7 mouse cellular contexts compared by ENCODE assay signal in genomic region chr13:10359516-10360198, GRCm38 (mm10). TPM values are rescaled to one million over a fixed set of nuclear protein-coding genes. Genes with fewer than 3 reads are reported as not detected.
DNase-seq lines count a peak whose midpoint lies in the region; ATAC-seq and TF ChIP-seq lines count a peak whose summit lies in the region.

No protein-coding gene starts in this region.

- H3K27me3 ChIP-seq in liver, adult 2 months (ENCODE audit: control insufficient read depth, insufficient read depth, low read length), result peaks cover 5% of the 10 kb centered on the region; the same call in 1 of the 2 replicates
- H3K27me3 ChIP-seq in embryonic facial prominence, embryonic 11.5 days (ENCODE audit: control insufficient read depth, insufficient read depth, low read length), result peaks cover 29% of the 10 kb centered on the region
- H3K27me3 ChIP-seq in hindbrain, embryonic 11.5 days (ENCODE audit: control insufficient read depth, insufficient read depth, low read length), result peaks cover 34% of the 10 kb centered on the region
- peaks cover 46% of the 10 kb centered on the region for H3K27me3 ChIP-seq in limb, embryonic 14.5 days (ENCODE audit: control insufficient read depth, insufficient read depth, low read length)
- H3K27me3 ChIP-seq in neural tube, embryonic 15.5 days (replicated peaks), result peaks cover 17% of the 10 kb centered on the region

- H3K9me3 ChIP-seq in embryonic facial prominence, embryonic 11.5 days (replicated peaks; ENCODE audit: control insufficient read depth, low read length), result no peaks in the 10 kb centered on the region
- no peaks in the 10 kb centered on the region for H3K9me3 ChIP-seq in hindbrain, embryonic 11.5 days (ENCODE audit: control insufficient read depth, low read length)
- no peaks in the 10 kb centered on the region for H3K9me3 ChIP-seq in limb, embryonic 14.5 days (ENCODE audit: control insufficient read depth, low read length)
- no peaks in the 10 kb centered on the region for H3K9me3 ChIP-seq in neural tube, embryonic 15.5 days (replicated peaks)

- TF ChIP-seq POLR2A in liver, adult 2 months (IDR thresholded peaks at IDR 0.05; ENCODE audit: extremely low read depth, insufficient read depth, low read length), result no peak
- TF ChIP-seq POLR2A in limb, embryonic 14.5 days (IDR thresholded peaks at IDR 0.05; ENCODE audit: borderline replicate concordance, extremely low read depth, insufficient read depth, insufficient read length), result no peak

- peak overlapping the region; percentile 90 for H3K4me2 ChIP-seq in embryonic facial prominence, embryonic 11.5 days (ENCODE audit: low read depth, low read length)
- H3K4me2 ChIP-seq in hindbrain, embryonic 11.5 days (replicated peaks; ENCODE audit: low read depth, low read length), result peak overlapping the region; percentile 92
- peak overlapping the region; percentile 92 for H3K4me2 ChIP-seq in limb, embryonic 14.5 days (replicated peaks; ENCODE audit: low read depth, low read length, severe bottlenecking)
- peak overlapping the region; percentile 95 for H3K4me2 ChIP-seq in neural tube, embryonic 15.5 days

- no peak overlapping the region for H3K27ac ChIP-seq in liver, adult 2 months (replicated peaks; ENCODE audit: insufficient read depth, low read depth, low read length)
- H3K27ac ChIP-seq in embryonic facial prominence, embryonic 11.5 days (replicated peaks; ENCODE audit: low read depth, low read length), result no peak overlapping the region
- H3K27ac ChIP-seq in hindbrain, embryonic 11.5 days (ENCODE audit: low read depth, low read length), result no peak overlapping the region
- H3K27ac ChIP-seq in limb, embryonic 14.5 days (replicated peaks; ENCODE audit: low read depth, low read length), result no peak overlapping the region
- peak overlapping the region; percentile 67; the same call in 1 of the 2 replicates for H3K27ac ChIP-seq in neural tube, embryonic 15.5 days (replicated peaks)

- 3% methylated on average over 26 of the region's 26 CpGs for WGBS in liver, adult 2 months
- 3% methylated on average over 26 of the region's 26 CpGs for WGBS in embryonic facial prominence, embryonic 11.5 days
- WGBS in hindbrain, embryonic 11.5 days, result 2% methylated on average over 26 of the region's 26 CpGs
- WGBS in limb, embryonic 14.5 days, result 2% methylated on average over 26 of the region's 26 CpGs
- WGBS in neural tube, embryonic 15.5 days, result 1% methylated on average over 26 of the region's 26 CpGs

- peak; percentile 42 for DNase-seq in liver, adult 2 months (ENCODE audit: extremely low read depth, low read depth, low spot score)
- DNase-seq in liver (no peak), adipocyte (ENCODE audit: low spot score) (no peak)
- peak; percentile 20 for DNase-seq in embryonic facial prominence, embryonic 11.5 days (ENCODE audit: low spot score)
- DNase-seq in hindbrain, embryonic 11.5 days (ENCODE audit: low spot score), result peak; percentile 49
- DNase-seq in limb, embryonic 14.5 days (ENCODE audit: low spot score), result no peak

- H3K9ac ChIP-seq in liver, adult 2 months (ENCODE audit: low read depth, low read length), result no peak overlapping the region
- peak overlapping the region; percentile 32 for H3K9ac ChIP-seq in embryonic facial prominence, embryonic 11.5 days (replicated peaks; ENCODE audit: low read length)
- peak overlapping the region; percentile 59; the same call in 1 of the 2 replicates for H3K9ac ChIP-seq in hindbrain, embryonic 11.5 days (ENCODE audit: low read depth, low read length)
- H3K9ac ChIP-seq in limb, embryonic 14.5 days (ENCODE audit: low read depth, low read length, severe bottlenecking), result peak overlapping the region; percentile 48
- peak overlapping the region; percentile 62 for H3K9ac ChIP-seq in neural tube, embryonic 15.5 days (replicated peaks)

- peak overlapping the region; percentile 39; the same call in 1 of the 2 replicates for H3K4me3 ChIP-seq in liver, adult 2 months (ENCODE audit: insufficient read depth, low read depth, low read length)
- peak overlapping the region; percentile 53 for H3K4me3 ChIP-seq in embryonic facial prominence, embryonic 11.5 days (ENCODE audit: low read depth, low read length)
- peak overlapping the region; percentile 47 for H3K4me3 ChIP-seq in hindbrain, embryonic 11.5 days (ENCODE audit: low read depth, low read length)
- peak overlapping the region; percentile 48 for H3K4me3 ChIP-seq in limb, embryonic 14.5 days (replicated peaks; ENCODE audit: low read length)
- peak overlapping the region; percentile 61 for H3K4me3 ChIP-seq in neural tube, embryonic 15.5 days (replicated peaks)

- no peaks in the 10 kb centered on the region for H3K36me3 ChIP-seq in liver, adult 2 months (ENCODE audit: control insufficient read depth, insufficient read depth, low read length)
- H3K36me3 ChIP-seq in embryonic facial prominence, embryonic 11.5 days (replicated peaks; ENCODE audit: control insufficient read depth, insufficient read depth, low read depth, low read length), result no peaks in the 10 kb centered on the region
- no peaks in the 10 kb centered on the region for H3K36me3 ChIP-seq in hindbrain, embryonic 11.5 days (ENCODE audit: control insufficient read depth, insufficient read depth, low read length)
- H3K36me3 ChIP-seq in limb, embryonic 14.5 days (ENCODE audit: control insufficient read depth, insufficient read depth, low read length), result no peaks in the 10 kb centered on the region
- no peaks in the 10 kb centered on the region for H3K36me3 ChIP-seq in neural tube, embryonic 15.5 days

- no peaks in the 10 kb centered on the region for H3K79me2 ChIP-seq in liver, adult 2 months (ENCODE audit: control insufficient read depth, insufficient read depth, low read length)

- 0 out of 2 replicates have a peak, but pooled peaks have one; percentile 40 for ATAC-seq in embryonic facial prominence, embryonic 11.5 days (replicated peaks; ENCODE audit: insufficient number of reproducible peaks, low FRiP score, low TSS enrichment, low read depth)
- 0 out of 2 replicates have a peak, but pooled peaks have one; percentile 15 for ATAC-seq in hindbrain, embryonic 11.5 days (ENCODE audit: low FRiP score)
- no peak for ATAC-seq in limb, embryonic 14.5 days (ENCODE audit: low FRiP score, low read depth)
- peak; percentile 51; the same call in 1 of the 2 replicates for ATAC-seq in neural tube, embryonic 15.5 days (ENCODE audit: low FRiP score)

- no peaks in the 10 kb centered on the region for H3K4me1 ChIP-seq in liver, adult 2 months (ENCODE audit: control insufficient read depth, insufficient read depth, low read length)
- no peaks in the 10 kb centered on the region for H3K4me1 ChIP-seq in embryonic facial prominence, embryonic 11.5 days (ENCODE audit: control insufficient read depth, insufficient read depth, low read length)
- H3K4me1 ChIP-seq in hindbrain, embryonic 11.5 days (replicated peaks; ENCODE audit: control insufficient read depth, insufficient read depth, low read length), result no peaks in the 10 kb centered on the region; the same call in 1 of the 2 replicates
- H3K4me1 ChIP-seq in limb, embryonic 14.5 days (ENCODE audit: control insufficient read depth, insufficient read depth, low read length), result no peaks in the 10 kb centered on the region; the same call in 1 of the 2 replicates
- peaks cover 19% of the 10 kb centered on the region for H3K4me1 ChIP-seq in neural tube, embryonic 15.5 days

- no peak for TF ChIP-seq CTCF in liver, adult 2 months (IDR thresholded peaks at IDR 0.05; ENCODE audit: low read depth, low read length)

RNA-seq across cellular contexts. Expression of gene Chrm3, which starts 1.0 kb away (rescaled TPM):
- 0.18 and 0.34 TPM in 2 replicates for total RNA-seq in liver, adult 2 months (2014; rRNA removed)
- polyA plus RNA-seq in liver, adult 2 months (2012; rRNA removed), result 0.04 and 0.17 TPM in 2 replicates
- 0.53 and 0.61 TPM in 2 replicates for polyA plus RNA-seq in embryonic facial prominence, embryonic 11.5 days (2014; fragmentation: Nextera tagmentation; extraction: Ambion mirVana)
- 0.08 and 0.53 TPM in 2 replicates for polyA plus RNA-seq in hindbrain, embryonic 11.5 days (2014; fragmentation: Nextera tagmentation; extraction: Ambion mirVana)
- 1.8 and 2.8 TPM in 2 replicates for polyA plus RNA-seq in limb, embryonic 14.5 days (2012; rRNA removed)
- polyA plus RNA-seq in limb, embryonic 14.5 days (2014; fragmentation: Nextera tagmentation; extraction: Ambion mirVana), result 0.98 and 2.0 TPM in 2 replicates
- 2.6 and 3.4 TPM in 2 replicates for polyA plus RNA-seq in neural tube, embryonic 15.5 days (2015; fragmentation: Nextera tagmentation; extraction: Ambion mirVana)

Comparison
In these comparisons a context has a peak if more than half of its experiments do, and no peak if none do; other contexts are left out.
1. DNase-seq: peak in liver, adult 2 months (single experiment), embryonic facial prominence, embryonic 11.5 days (single experiment) and hindbrain, embryonic 11.5 days (single experiment); none in liver (single experiment), limb, embryonic 14.5 days (single experiment) and adipocyte (single experiment).
2. Peak in every context shown above with its lines, with median percentiles within 50 percentile points of each other: H3K4me3 ChIP-seq and H3K4me2 ChIP-seq.